Mouse (Mus musculus) stomach, embryonic 15.5 days (tissue): ENCODE measurements around the gene 0610030E20Rik. TPM values are rescaled to one million over a fixed set of nuclear protein-coding genes. Genes with fewer than 3 reads are reported as not detected.
A peak's percentile ranks its signal among the peaks of the same experiment; 100 is the strongest.

Source experiments
- ATAC-seq: fragments of 200-750 bp; cut with Nextera tagmentation; 2 replicates; pipeline ENCODE4 v1.8.0; 2017; ENCODE audit warnings: low read depth, moderate number of reproducible peaks, moderate TSS enrichment; ENCODE audit not compliant: insufficient read depth, low FRiP score
- H3K27ac ChIP-seq: fragments of 300-500 bp; sonication (generic); 2 replicates; pipeline ENCODE4 v1.5.1; 2015; ENCODE audit warnings: mild to moderate bottlenecking, inconsistent platforms
- H3K27me3 ChIP-seq: fragments of 300-500 bp; sonication (generic); replicated peaks from 2 replicates; pipeline ENCODE4 v1.6.1; 2015; ENCODE audit warnings: inconsistent platforms
- H3K36me3 ChIP-seq: fragments of 300-500 bp; sonication (generic); 2 replicates; pipeline ENCODE4 v1.6.1; 2015; ENCODE audit warnings: inconsistent platforms
- H3K4me1 ChIP-seq: fragments of 300-500 bp; sonication (generic); 2 replicates; pipeline ENCODE4 v1.6.1; 2015; ENCODE audit warnings: inconsistent platforms
- H3K4me2 ChIP-seq: fragments of 300-500 bp; sonication (generic); 2 replicates; pipeline ENCODE4 v1.6.1; 2015; ENCODE audit warnings: mild to moderate bottlenecking, inconsistent platforms
- H3K4me3 ChIP-seq: fragments of 300-500 bp; sonication (generic); replicated peaks from 2 replicates; pipeline ENCODE4 v1.5.1; 2015; ENCODE audit warnings: inconsistent platforms
- H3K9ac ChIP-seq: fragments of 300-500 bp; sonication (generic); 2 replicates; pipeline ENCODE4 v1.6.1; 2015; ENCODE audit warnings: inconsistent platforms
- H3K9me3 ChIP-seq: fragments of 300-500 bp; sonication (generic); 2 replicates; pipeline ENCODE4 v1.6.1; 2016; ENCODE audit warnings: inconsistent platforms
- WGBS: fragments of 180-500 bp; shearing (Covaris S2); methylation state at CpG from one replicate; pipeline ENCODE4 v1.1.7; 2015; 5-methylcytosine and 5-hydroxymethylcytosine counted together
- polyA plus RNA-seq: library from polyadenylated mRNA; unstranded; fragments of >200 nt; fragmentation: Nextera tagmentation; extraction: Ambion mirVana; gene quantifications from 2 replicates; pipeline ENCODE4 v1.2.1, GENCODE M21; 2015

Gene 0610030E20Rik
- polyA plus RNA-seq, 1 experiment from 2014 or later = 28.2 TPM

DNA sequence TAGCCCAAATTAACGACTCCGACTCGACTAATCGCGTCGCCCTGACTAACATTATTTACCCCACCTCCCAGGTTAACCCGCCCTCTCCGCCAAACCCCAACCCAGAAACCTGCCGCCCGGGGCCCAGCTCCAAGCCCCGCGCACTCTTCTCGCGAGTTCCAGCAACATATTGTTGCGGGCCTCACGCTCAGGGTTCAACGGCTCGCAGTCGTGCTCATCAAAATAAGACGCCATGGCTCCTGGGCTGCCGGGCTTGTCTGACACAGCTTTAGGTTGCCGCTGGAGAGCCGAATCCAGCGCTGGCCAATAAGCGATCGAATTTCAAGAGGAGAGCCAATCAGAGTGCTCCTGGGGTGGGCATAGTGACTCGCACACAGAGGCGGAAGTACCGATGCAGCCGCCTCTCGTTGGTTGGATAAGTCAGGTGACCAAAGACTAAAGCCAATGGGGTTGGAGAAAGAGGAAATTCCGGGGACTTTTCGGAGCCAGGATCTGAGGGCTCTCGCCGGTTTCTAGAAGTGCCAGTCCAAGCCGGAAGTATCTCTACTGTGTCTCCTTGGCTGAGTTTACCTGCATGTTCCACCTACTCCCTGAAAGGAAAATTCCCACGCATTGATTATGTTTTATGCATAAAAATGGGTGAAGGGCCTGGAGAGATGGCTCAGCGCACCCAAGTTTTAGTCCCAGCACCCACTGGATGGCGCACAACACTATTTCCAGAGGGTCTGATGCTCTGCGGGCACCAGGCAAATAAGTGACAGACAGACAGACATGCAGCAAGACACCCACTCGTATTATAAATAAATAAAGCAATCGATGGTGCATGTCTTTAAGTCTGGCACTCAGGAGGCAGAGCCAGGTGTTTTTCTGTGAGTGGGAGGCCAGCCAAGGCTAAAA, 15.3 kb downstream of the 0610030E20Rik start:
- Histone ChIP-seq H3K9ac (peak overlapping the region; percentile 55), H3K27me3 (no peaks in the 10 kb centered on the region), H3K27ac (peak overlapping the region; percentile 84), H3K4me1 (peaks cover 24% of the 10 kb centered on the region), H3K4me2 (peak overlapping the region; percentile 72), H3K9me3 (no peaks in the 10 kb centered on the region), H3K36me3 (peaks cover 14% of the 10 kb centered on the region; the same call in 1 of the 2 replicates), H3K4me3 (peak overlapping the region; percentile 85)
- ATAC-seq = peak; percentile 98
- WGBS = under 1% methylated on average over 42 of the region's 42 CpGs

DNA sequence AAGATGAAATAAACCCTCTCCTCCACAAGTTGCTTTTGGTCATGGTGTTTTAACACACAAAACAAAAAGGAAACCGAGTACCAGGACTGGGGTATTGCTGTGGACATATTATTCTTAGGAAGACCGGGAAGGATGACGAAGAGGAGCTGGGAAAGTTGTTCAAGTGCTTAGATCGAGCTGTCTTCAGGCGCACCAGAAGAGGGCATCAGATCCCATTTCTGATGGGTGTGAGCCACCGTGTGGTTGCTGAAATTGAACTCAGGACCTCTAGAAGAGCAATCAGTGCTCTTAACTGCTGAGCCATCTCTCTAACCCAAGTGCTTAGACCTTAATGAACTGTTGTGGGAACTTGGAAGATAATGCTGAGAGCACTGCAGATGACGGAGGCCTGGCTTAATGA, 16.9 kb downstream of the 0610030E20Rik start:
- no peak for ATAC-seq
- no peak overlapping the region for H3K4me3 ChIP-seq
- H3K4me1 ChIP-seq = peaks cover 17% of the 10 kb centered on the region
- no peak overlapping the region for H3K9ac ChIP-seq
- no peak overlapping the region for H3K27ac ChIP-seq
- H3K9me3 ChIP-seq = no peaks in the 10 kb centered on the region
- no peak overlapping the region for H3K4me2 ChIP-seq
- 50% methylated on average over 7 of the region's 7 CpGs for WGBS
- peaks cover 5% of the 10 kb centered on the region; the same call in 1 of the 2 replicates for H3K36me3 ChIP-seq
- H3K27me3 ChIP-seq = no peaks in the 10 kb centered on the region

DNA sequence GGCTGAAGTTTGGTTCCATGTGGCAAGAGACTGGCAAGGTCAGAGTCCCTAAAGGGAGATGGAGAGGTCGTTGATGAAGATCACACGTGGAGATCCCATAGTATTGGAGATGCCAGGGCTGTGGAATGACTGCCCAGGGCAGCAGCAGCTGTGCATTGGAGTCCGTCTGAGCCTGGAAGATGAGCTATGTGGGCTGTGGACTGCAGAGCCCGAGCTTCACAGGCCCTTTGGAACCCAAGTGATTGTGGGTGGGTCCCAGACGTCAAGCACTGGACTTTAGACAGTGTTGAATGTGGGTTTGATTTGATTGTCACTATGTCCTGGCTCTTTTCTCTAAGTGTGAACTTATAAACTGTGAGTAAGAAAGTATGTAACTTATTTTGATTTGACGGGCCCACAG, 17.9 kb downstream of the 0610030E20Rik start:
- H3K4me2 ChIP-seq = no peak overlapping the region
- no peak for ATAC-seq
- no peaks in the 10 kb centered on the region for H3K27me3 ChIP-seq
- H3K9ac ChIP-seq = no peak overlapping the region
- no peaks in the 10 kb centered on the region for H3K9me3 ChIP-seq
- 68% methylated on average over 6 of the region's 6 CpGs for WGBS
- H3K4me3 ChIP-seq = no peak overlapping the region
- no peak overlapping the region for H3K27ac ChIP-seq
- peaks cover 21% of the 10 kb centered on the region for H3K4me1 ChIP-seq
- H3K36me3 ChIP-seq = no peaks in the 10 kb centered on the region

DNA sequence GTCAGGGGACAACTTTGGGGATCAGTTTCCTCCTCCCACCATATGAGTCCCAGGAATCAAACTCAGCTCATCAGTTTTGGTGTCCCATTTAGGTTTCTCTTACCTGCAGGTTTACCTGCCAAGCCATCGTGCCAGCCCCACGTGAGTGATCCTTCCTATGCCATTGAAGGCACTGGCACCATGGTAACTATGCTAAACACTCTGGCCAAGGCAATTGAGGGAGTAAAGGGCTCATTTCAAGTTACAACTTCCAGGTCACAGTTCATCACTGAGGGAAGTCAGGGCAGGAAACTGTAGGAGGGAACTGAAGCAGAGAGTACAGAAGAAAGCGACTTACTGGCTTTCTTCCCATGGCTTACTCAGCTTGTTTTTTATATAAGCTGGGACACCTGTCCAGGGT, 19.2 kb downstream of the 0610030E20Rik start:
- Histone ChIP-seq H3K27ac (no peak overlapping the region), H3K9me3 (no peaks in the 10 kb centered on the region), H3K27me3 (no peaks in the 10 kb centered on the region), H3K36me3 (no peaks in the 10 kb centered on the region), H3K4me2 (no peak overlapping the region), H3K9ac (no peak overlapping the region), H3K4me1 (peaks cover 12% of the 10 kb centered on the region), H3K4me3 (no peak overlapping the region)
- 62% methylated on average over 3 of the region's 3 CpGs for WGBS
- no peak for ATAC-seq

DNA sequence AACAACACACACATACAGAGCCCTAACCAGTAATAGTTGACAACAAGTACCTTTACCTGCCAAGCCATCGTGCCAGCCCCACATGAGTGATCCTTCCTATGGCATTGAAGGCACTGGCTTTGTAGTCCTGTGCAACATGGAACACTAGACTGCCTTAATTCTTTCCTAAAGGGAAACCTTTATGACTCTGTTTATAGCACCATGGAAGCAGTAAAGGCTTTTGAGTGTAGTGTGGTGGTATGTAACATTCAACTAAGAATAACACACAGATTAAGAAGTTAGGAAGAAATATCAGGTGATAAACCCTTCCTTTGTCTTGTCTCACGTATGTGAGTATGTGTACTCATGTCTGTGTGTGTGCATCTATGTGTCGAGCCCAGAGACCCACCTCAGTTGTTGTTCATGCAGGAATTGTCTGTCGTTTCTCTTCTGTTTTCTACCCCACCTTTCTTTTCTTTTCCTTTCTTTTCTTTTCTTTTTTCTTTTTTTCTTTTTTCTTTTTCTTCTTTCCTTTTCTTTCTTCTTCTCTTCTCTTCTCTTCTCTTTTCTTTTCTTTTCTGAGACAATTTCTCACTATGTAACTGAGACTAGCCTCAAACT, 19.8 kb downstream of the 0610030E20Rik start, which contains the start of gene Rnf181:
Rnf181 (minus strand) TSS at position 113 of the 600 bp plus-strand sequence.
- no peak for ATAC-seq
- no peak within 1 kb of the TSS for H3K27ac ChIP-seq
- H3K36me3 ChIP-seq = no peaks in the 10 kb centered on the region
- WGBS = 75% methylated on average over 4 of the region's 4 CpGs
- H3K9me3 ChIP-seq = no peaks in the 10 kb centered on the region
- H3K4me3 ChIP-seq = no peak within 1 kb of the TSS
- no peaks in the 10 kb centered on the region for H3K27me3 ChIP-seq
- peaks cover 7% of the 10 kb centered on the region for H3K4me1 ChIP-seq
- H3K4me2 ChIP-seq = no peak within 1 kb of the TSS
- no peak within 1 kb of the TSS for H3K9ac ChIP-seq

DNA sequence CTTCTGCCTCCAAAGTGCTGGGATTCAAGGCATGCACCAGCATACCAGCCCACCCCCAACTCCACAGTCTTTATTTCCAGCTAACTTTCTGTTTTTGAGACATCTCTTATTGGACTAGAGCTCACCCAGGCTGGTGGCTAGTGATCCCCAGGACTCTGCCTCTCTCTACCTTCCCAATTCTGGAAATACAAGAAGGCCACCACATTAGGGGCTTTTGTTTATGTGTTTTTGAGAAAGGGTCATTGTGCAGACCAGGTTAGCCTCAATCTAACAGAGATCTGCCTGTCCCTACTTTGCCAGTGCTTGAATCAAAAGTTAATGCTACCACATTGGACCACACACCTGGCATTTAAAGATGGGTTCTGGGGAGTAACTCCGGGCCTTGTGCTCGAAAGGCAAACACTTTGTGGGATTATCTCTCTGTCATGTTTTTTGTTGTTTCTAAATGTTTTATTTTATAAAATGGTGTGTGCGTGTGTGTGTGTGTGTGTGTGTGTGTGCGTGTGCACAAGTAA, 20.4 kb downstream of the 0610030E20Rik start:
- WGBS = 66% methylated on average over 4 of the region's 4 CpGs
- Histone ChIP-seq H3K4me1 (peaks cover 7% of the 10 kb centered on the region), H3K4me2 (no peak overlapping the region), H3K36me3 (no peaks in the 10 kb centered on the region), H3K4me3 (no peak overlapping the region), H3K27me3 (no peaks in the 10 kb centered on the region), H3K27ac (no peak overlapping the region), H3K9ac (no peak overlapping the region), H3K9me3 (no peaks in the 10 kb centered on the region)
- no peak for ATAC-seq

DNA sequence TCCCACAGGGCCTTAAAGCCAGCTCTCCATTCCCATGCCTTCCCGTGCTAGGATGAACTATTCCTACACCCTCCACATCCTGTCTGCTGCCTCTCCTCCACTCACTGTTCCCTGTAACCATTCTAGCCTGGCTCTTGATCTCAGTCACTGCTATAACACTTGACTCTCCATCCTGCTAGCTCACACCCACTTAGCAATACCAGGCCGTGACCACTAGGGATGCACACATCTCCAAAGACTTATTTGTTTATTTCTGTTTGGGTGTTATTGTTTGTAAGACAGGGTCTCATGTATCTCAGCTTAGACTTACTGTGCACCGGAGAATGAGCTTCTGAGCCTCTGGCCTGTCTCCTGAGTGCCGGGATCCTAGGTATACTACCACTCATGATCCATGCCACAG, 22.4 kb downstream of the 0610030E20Rik start:
- no peak overlapping the region for H3K4me3 ChIP-seq
- H3K4me2 ChIP-seq = no peak overlapping the region
- H3K4me1 ChIP-seq = peaks cover 12% of the 10 kb centered on the region
- no peak overlapping the region for H3K9ac ChIP-seq
- WGBS = 77% methylated on average over 4 of the region's 4 CpGs
- no peaks in the 10 kb centered on the region for H3K9me3 ChIP-seq
- ATAC-seq = no peak
- no peaks in the 10 kb centered on the region for H3K27me3 ChIP-seq
- H3K27ac ChIP-seq = no peak overlapping the region
- no peaks in the 10 kb centered on the region for H3K36me3 ChIP-seq

DNA sequence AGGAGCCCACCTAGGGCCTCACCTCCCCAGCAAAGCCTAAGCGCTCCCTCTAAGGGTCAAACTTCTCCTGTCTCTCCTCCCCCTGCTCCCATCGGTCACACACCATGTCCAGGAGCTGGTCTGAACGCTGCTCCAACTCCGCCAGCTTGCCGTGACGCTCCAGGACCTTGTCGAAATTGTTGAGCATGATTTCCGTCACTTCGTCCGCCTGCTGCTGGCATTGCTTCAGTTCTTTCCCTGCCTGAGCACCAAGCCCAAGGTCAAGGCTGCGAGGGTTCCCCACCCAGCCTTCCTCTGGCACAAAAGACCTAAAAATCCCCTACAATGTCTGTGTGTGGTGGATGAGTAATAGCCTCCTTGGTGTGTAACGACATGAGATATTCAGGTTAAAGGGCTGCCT, 23.0 kb downstream of the 0610030E20Rik start:
- H3K36me3 ChIP-seq = no peaks in the 10 kb centered on the region
- H3K27me3 ChIP-seq = no peaks in the 10 kb centered on the region
- H3K4me1 ChIP-seq = peaks cover 12% of the 10 kb centered on the region
- no peak overlapping the region for H3K4me3 ChIP-seq
- ATAC-seq = no peak
- no peak overlapping the region for H3K27ac ChIP-seq
- H3K9ac ChIP-seq = no peak overlapping the region
- no peaks in the 10 kb centered on the region for H3K9me3 ChIP-seq
- WGBS = 75% methylated on average over 12 of the region's 12 CpGs
- no peak overlapping the region for H3K4me2 ChIP-seq

DNA sequence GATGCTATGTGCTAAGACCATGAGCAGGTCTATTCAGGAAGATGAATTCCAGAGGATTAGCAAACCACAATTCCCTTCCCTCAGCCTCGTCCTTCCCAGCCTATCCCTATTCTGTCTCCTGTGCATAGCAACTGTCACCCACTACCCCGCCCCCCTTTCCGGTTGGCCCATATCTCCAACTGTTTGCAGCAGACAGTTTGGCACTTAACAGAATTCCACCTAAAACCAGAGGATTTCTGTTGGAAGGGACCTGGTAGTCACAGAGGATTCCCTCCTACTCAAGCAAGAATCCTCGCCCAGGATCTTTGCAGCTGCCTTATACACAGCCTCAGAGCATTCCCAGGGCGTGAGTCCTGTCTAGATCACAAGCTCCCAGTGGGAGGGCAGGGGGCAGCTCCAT, 24.0 kb downstream of the 0610030E20Rik start:
- ATAC-seq = 0 out of 2 replicates have a peak, but pooled peaks have one; percentile 11
- H3K4me3 ChIP-seq = no peak overlapping the region
- H3K9ac ChIP-seq = no peak overlapping the region

DNA sequence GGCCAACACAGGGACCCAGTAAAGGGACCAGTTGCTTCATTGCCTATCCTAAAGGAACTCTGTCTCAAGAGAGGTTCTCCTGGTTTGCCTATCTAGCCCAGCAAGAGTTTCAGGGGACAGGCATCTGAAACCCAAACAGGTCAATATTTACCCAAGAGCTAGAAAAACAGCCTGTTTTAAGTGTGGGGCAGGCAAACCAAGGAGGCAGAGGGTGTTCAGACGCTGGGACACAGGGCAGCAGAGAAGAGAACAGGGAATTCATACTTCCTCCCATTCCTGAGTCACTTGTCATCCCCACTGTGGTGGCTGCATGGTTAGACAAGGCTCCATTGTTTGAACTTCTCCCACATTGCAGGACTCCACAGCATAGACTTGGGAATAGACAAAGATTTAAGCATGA, 24.5 kb downstream of the 0610030E20Rik start:
- WGBS = 20% methylated on average over 1 of the region's 1 CpGs
- H3K9ac ChIP-seq = no peak overlapping the region
- 0 out of 2 replicates have a peak, but pooled peaks have one; percentile 57 for ATAC-seq

More for the DNA sequence above, 24.0 kb downstream of the 0610030E20Rik start:
- Histone ChIP-seq H3K4me1 (peaks cover 12% of the 10 kb centered on the region), H3K4me2 (no peak overlapping the region; the same call in 1 of the 2 replicates), H3K27me3 (no peaks in the 10 kb centered on the region), H3K27ac (peak overlapping the region; percentile 79), H3K36me3 (no peaks in the 10 kb centered on the region), H3K9me3 (no peaks in the 10 kb centered on the region)
- 38% methylated on average over 5 of the region's 5 CpGs for WGBS

DNA sequence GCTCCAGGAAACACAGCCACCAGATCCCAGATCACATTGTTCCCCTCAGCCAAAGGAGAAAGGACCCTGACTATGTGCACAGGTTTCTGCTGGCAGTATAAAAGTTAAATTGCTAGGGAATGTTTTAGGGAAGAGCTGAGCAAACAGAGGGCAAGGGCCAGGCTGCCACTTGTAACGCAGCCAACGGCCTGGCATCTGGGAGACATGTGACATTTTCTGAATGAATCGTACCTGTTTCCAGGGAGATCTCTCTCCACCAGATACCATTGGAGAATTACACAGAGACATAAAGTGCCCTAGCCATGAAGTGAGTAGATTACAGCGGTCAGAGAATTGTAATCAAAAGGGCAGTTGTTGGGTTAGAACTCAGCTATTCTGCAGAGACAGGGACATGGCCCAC, 26.1 kb downstream of the 0610030E20Rik start:
- H3K36me3 ChIP-seq = no peaks in the 10 kb centered on the region
- H3K4me2 ChIP-seq = no peak overlapping the region

More for the DNA sequence above, 24.5 kb downstream of the 0610030E20Rik start:
- H3K4me1 ChIP-seq = peaks cover 12% of the 10 kb centered on the region
- no peaks in the 10 kb centered on the region for H3K36me3 ChIP-seq
- no peaks in the 10 kb centered on the region for H3K9me3 ChIP-seq
- H3K4me3 ChIP-seq = no peak overlapping the region
- no peaks in the 10 kb centered on the region for H3K27me3 ChIP-seq
- H3K4me2 ChIP-seq = no peak overlapping the region
- H3K27ac ChIP-seq = peak overlapping the region; percentile 79

DNA sequence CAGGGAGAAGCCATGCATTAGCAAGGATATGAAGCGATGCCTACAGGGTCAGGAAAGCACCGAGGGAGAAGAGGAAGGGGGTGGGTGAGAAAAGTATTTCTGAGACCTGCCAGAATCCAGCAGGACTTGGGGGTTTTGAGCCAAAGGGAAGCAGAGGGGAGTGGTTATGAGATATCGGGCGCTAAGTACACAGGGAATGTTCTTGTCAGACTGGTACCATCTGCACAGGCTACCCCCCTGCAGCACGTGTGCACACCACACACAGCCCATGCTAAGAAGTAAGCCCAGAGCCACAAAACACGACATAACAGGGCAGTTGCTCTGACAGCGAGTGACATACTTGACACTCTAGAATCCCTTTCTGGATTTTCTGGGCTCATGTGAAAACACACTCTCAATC, 27.1 kb downstream of the 0610030E20Rik start:
- ATAC-seq = peak; percentile 47; the same call in 1 of the 2 replicates
- H3K4me3 ChIP-seq = no peak overlapping the region
- no peak overlapping the region for H3K9ac ChIP-seq
- peaks cover 12% of the 10 kb centered on the region for H3K4me1 ChIP-seq
- H3K27ac ChIP-seq = no peak overlapping the region
- WGBS = 39% methylated on average over 7 of the region's 7 CpGs
- H3K36me3 ChIP-seq = no peaks in the 10 kb centered on the region
- H3K9me3 ChIP-seq = no peaks in the 10 kb centered on the region
- H3K4me2 ChIP-seq = no peak overlapping the region
- H3K27me3 ChIP-seq = no peaks in the 10 kb centered on the region

More for the DNA sequence above, 26.1 kb downstream of the 0610030E20Rik start:
- Histone ChIP-seq H3K4me3 (no peak overlapping the region), H3K27me3 (no peaks in the 10 kb centered on the region), H3K9ac (no peak overlapping the region), H3K27ac (no peak overlapping the region), H3K4me1 (peaks cover 12% of the 10 kb centered on the region), H3K9me3 (no peaks in the 10 kb centered on the region)
- WGBS = 77% methylated on average over 4 of the region's 4 CpGs
- ATAC-seq = no peak
